Mouse (Mus musculus) bone marrow, adult 2 months (tissue): ENCODE results near the gene Ddx39.

ENCODE experiments used
- CTCF ChIP-seq: fragments of 200-500 bp; IDR thresholded peaks from 2 replicates; pipeline ENCODE4 v1.5.1; 2011; ENCODE audit warnings: low read length, control low read depth; ENCODE audit not compliant: control insufficient read depth, insufficient read depth
- POLR2A ChIP-seq: fragments of 200-500 bp; IDR thresholded peaks from 2 replicates; pipeline ENCODE4 v1.6.1; 2011; ENCODE audit warnings: low read depth, mild to moderate bottlenecking, control low read depth, low read length, borderline replicate concordance; ENCODE audit not compliant: control insufficient read depth

DNA sequence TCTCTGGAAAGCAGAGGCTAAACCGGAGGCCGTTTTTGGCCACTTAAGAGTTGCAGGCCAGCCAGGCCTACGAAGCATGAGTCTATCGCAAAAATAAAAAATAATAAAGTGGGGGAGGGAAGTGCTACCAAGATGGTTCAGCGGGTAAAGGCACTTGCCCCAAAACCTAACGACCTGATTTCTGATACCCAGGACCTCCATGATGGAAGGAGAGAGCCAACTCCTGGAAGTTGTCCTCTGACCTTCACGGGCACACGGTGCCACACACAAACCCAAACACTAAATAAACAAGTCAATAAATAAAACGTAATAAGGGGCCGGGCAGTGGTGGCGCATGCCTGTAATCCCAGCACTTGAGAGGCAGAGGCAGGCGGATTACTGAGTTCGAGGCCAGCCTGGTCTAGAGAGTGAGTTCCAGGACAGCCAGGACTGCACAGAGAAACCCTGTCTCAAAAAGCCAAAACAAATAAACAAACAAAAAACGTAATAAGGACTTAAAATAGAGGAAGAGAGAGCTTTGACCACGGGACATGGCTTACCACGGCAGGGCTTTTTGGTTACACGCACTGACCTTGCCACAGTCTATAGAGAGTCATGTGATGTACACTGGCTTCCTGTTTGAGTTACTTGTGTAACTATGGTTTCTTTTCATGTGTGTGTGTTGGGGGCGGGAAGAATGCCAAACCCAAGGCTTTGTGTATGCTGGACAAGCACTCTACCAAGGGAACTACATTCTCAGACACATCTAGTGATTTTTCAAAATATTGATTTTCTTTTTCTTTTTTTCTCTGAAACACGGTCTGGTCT lies 27.1 kb downstream of the Ddx39 start:
- no peak for TF ChIP-seq CTCF
- TF ChIP-seq POLR2A: no peak
